Mouse (Mus musculus) liver, postnatal 0 days (tissue): ENCODE results near the gene Hoxa3. TPM values are rescaled to one million over a fixed set of nuclear protein-coding genes. Genes with fewer than 3 reads are reported as not detected.
A peak's percentile ranks its signal among the peaks of the same experiment; 100 is the strongest.

Experiments
- ATAC-seq: fragments of 200-750 bp; cut with Nextera tagmentation; 2 replicates; pipeline ENCODE4 v1.8.0; 2017; ENCODE audit warnings: mild to moderate bottlenecking, moderate library complexity
- DNase-seq: peaks from one replicate; pipeline ENCODE4 v3.0.0-alpha.2; 2016
- H3K27ac ChIP-seq: fragments of 300-500 bp; sonication (generic); 2 replicates; pipeline ENCODE4 v1.5.1; 2014; ENCODE audit warnings: antibody characterized with exemption, moderate library complexity, mild to moderate bottlenecking, low read depth
- H3K27me3 ChIP-seq: fragments of 300-500 bp; sonication (generic); 2 replicates; pipeline ENCODE4 v1.6.1; 2014; ENCODE audit warnings: low read length, control low read depth, mixed read lengths; ENCODE audit not compliant: insufficient read depth
- H3K36me3 ChIP-seq: fragments of 300-500 bp; sonication (generic); replicated peaks from 2 replicates; pipeline ENCODE4 v1.6.1; 2014; ENCODE audit warnings: mild to moderate bottlenecking, control low read depth, low read length, moderate library complexity, mixed read lengths; ENCODE audit not compliant: insufficient read depth
- H3K4me1 ChIP-seq: fragments of 300-500 bp; sonication (generic); 2 replicates; pipeline ENCODE4 v1.6.1; 2014; ENCODE audit warnings: antibody characterized with exemption, mild to moderate bottlenecking, control low read depth; ENCODE audit not compliant: insufficient read depth
- H3K4me2 ChIP-seq: fragments of 300-500 bp; sonication (generic); 2 replicates; pipeline ENCODE4 v1.6.1; 2014; ENCODE audit warnings: low read depth, mild to moderate bottlenecking, low read length, moderate library complexity, mixed read lengths
- H3K4me3 ChIP-seq: fragments of 300-500 bp; sonication (generic); 2 replicates; pipeline ENCODE4 v1.5.1; 2014; ENCODE audit warnings: low read depth, low read length
- H3K9ac ChIP-seq: fragments of 300-500 bp; sonication (generic); replicated peaks from 2 replicates; pipeline ENCODE4 v1.6.1; 2014; ENCODE audit warnings: mild to moderate bottlenecking, moderate library complexity
- H3K9me3 ChIP-seq: fragments of 300-500 bp; sonication (generic); 2 replicates; pipeline ENCODE4 v1.6.1; 2016; ENCODE audit warnings: mild to moderate bottlenecking, control low read depth, low read length, mixed read lengths
- CTCF ChIP-seq: sonication (generic); IDR thresholded peaks from 2 replicates; pipeline ENCODE4 v1.5.1; 2016; ENCODE audit warnings: antibody characterized with exemption, low read depth
- EP300 ChIP-seq: IDR thresholded peaks from 2 replicates; pipeline ENCODE4 v1.6.1; 2016; ENCODE audit warnings: antibody characterized with exemption, low read depth, mild to moderate bottlenecking
- WGBS: fragments of 180-500 bp; shearing (Covaris S2); extraction: QIAGEN DNeasy Blood & Tissue Kit; methylation state at CpG from one replicate; pipeline ENCODE4 v1.1.7; 2014; ENCODE audit not compliant: insufficient replicate concordance; 5-methylcytosine and 5-hydroxymethylcytosine counted together
- microRNA counts: library from miRNA; unstranded; fragments of <30 nt; microRNA quantifications from one replicate; lab custom pipeline; 2015
- microRNA-seq: library from miRNA; unstranded; fragments of <30 nt; microRNA quantifications from one replicate; pipeline ENCODE4, GENCODE M21; 2016
- polyA plus RNA-seq: library from polyadenylated mRNA; unstranded; fragments of >200 nt; fragmentation: Nextera tagmentation; extraction: Ambion mirVana; gene quantifications from 2 replicates; pipeline ENCODE4 v1.2.1, GENCODE M21; 2015

Gene Hoxa3
- polyA plus RNA-seq, 1 experiment from 2014 or later, result 0.16 TPM

GRCm38 (mm10) chr6:52137841-52138535, 75.1 kb downstream of the Hoxa3 start:
- no peaks in the 10 kb centered on the region for H3K36me3 ChIP-seq
- no peaks in the 10 kb centered on the region for H3K4me1 ChIP-seq
- H3K4me2 ChIP-seq, result no peak overlapping the region
- H3K9me3 ChIP-seq, result no peaks in the 10 kb centered on the region
- H3K4me3 ChIP-seq, result no peak overlapping the region
- H3K27me3 ChIP-seq, result no peaks in the 10 kb centered on the region
- 68% methylated on average over 9 of the region's 9 CpGs for WGBS
- no peak overlapping the region for H3K9ac ChIP-seq
- no peak for ATAC-seq
- no peak for TF ChIP-seq CTCF
- TF ChIP-seq EP300, result no peak
- H3K27ac ChIP-seq, result no peak overlapping the region
- no peak for DNase-seq

GRCm38 (mm10) chr6:52123673-52124072, 89.5 kb downstream of the Hoxa3 start:
- no peak for TF ChIP-seq CTCF
- no peak for TF ChIP-seq EP300
- no peak for DNase-seq
- no peak overlapping the region for H3K4me3 ChIP-seq
- ATAC-seq, result no peak
- H3K27me3 ChIP-seq, result no peaks in the 10 kb centered on the region
- H3K27ac ChIP-seq, result no peak overlapping the region
- no peaks in the 10 kb centered on the region for H3K4me1 ChIP-seq
- 61% methylated on average over 4 of the region's 4 CpGs for WGBS
- peaks cover 6% of the 10 kb centered on the region for H3K9me3 ChIP-seq
- H3K9ac ChIP-seq, result no peak overlapping the region
- H3K36me3 ChIP-seq, result no peaks in the 10 kb centered on the region
- H3K4me2 ChIP-seq, result no peak overlapping the region

GRCm38 (mm10) chr6:52121173-52121572, 92.0 kb downstream of the Hoxa3 start:
- Histone ChIP-seq H3K9ac (no peak overlapping the region), H3K4me2 (no peak overlapping the region), H3K27me3 (no peaks in the 10 kb centered on the region), H3K9me3 (no peaks in the 10 kb centered on the region), H3K4me1 (no peaks in the 10 kb centered on the region), H3K27ac (no peak overlapping the region), H3K36me3 (no peaks in the 10 kb centered on the region), H3K4me3 (no peak overlapping the region)
- 59% methylated on average over 3 of the region's 3 CpGs for WGBS
- ATAC-seq (no peak), DNase-seq (no peak)
- TF ChIP-seq EP300, result no peak
- TF ChIP-seq CTCF, result no peak

MicroRNAs encoded within 50 kb of the gene (microRNA counts, 519-probe panel; counts per million panel counts)
- not detected for microRNA mmu-miR-196b (lab: Ali Mortazavi, UCI)

Small RNAs within 50 kb of the gene (microRNA-seq; reads per million reads assigned to microRNA genes)
- 235 reads per million, percentile 53 among the genes with 10 or more reads in this experiment for gene Mir196b

Other genes starting within 250 kb of the Hoxa3 start
- 25.1 and 25.3 TPM in 2 replicates for gene Skap2, start 200.8 kb downstream of the Hoxa3 start, polyA plus RNA-seq
- gene Hoxa1, start 55.0 kb downstream of the Hoxa3 start, polyA plus RNA-seq, result 0.11 and 0.16 TPM in 2 replicates
- gene Hoxa2, start 48.5 kb downstream of the Hoxa3 start, polyA plus RNA-seq, result 0.39 and 0.63 TPM in 2 replicates
- gene 5730596B20Rik, start 35.8 kb downstream of the Hoxa3 start, polyA plus RNA-seq, result not detected in 2 replicates
- gene Hoxa4, start 21.6 kb downstream of the Hoxa3 start, polyA plus RNA-seq, result 0.13 and 0.30 TPM in 2 replicates
- 0.58 and 0.73 TPM in 2 replicates for gene Hoxa5, start 8.7 kb downstream of the Hoxa3 start, polyA plus RNA-seq
- gene Hoxa6, start 4.6 kb downstream of the Hoxa3 start, polyA plus RNA-seq, result not detected in 2 replicates
- gene Gm28308, start within 50 bp of the Hoxa3 start, polyA plus RNA-seq, result not detected in 2 replicates
- gene Hoxa7, start 8.5 kb upstream of the Hoxa3 start, polyA plus RNA-seq, result 0.39 and 0.50 TPM in 2 replicates
- 0.11 and 0.26 TPM in 2 replicates for gene Hoxa9, start 17.8 kb upstream of the Hoxa3 start, polyA plus RNA-seq
- not detected in 2 replicates for gene Hoxa10, start 27.5 kb upstream of the Hoxa3 start, polyA plus RNA-seq
- not detected in 2 replicates for gene Hoxa11, start 32.5 kb upstream of the Hoxa3 start, polyA plus RNA-seq
- not detected in 2 replicates for gene Hoxa13, start 47.5 kb upstream of the Hoxa3 start, polyA plus RNA-seq
- not detected in 2 replicates for gene Evx1, start 100.2 kb upstream of the Hoxa3 start, polyA plus RNA-seq